In the genomic region with DNA sequence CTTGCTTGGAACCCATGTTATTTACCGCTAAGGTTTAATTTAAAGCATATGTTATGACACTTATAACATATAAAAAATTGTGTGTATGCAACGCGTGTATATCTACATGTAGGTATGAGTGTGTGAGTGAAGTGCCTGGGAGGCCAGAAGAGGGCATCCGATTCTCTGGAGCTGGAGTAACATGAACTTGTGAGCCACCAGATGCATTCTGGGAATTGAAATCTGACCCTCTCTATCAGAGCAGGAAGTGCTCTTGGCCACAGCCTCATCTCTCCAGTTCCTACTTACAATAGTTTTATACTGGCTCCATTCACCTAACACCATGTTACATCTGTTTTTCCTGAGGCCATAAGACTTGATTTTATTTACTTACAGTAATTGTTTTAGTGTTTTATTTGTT, we compare ENCODE assay signal across 17 mouse cellular contexts.
"Had no signal": no experiment of that assay in that cellular context is flagged by ENCODE, and none has a peak within 500 bp of the region (broad histone marks: within the 10 kb centered on the region; RNA-seq: fewer than 3 reads in every experiment).

No protein-coding gene starts in this region.

- H3K27ac ChIP-seq: liver, embryonic 15.5 days; lung, embryonic 15.5 days; macrophage; midbrain, embryonic 13.5 days; midbrain, embryonic 15.5 days; neural tube, embryonic 12.5 days; stomach, embryonic 15.5 days; stomach, postnatal 0 days had no signal

- H3K36me3 ChIP-seq: liver, embryonic 15.5 days; lung, embryonic 15.5 days; midbrain, embryonic 13.5 days; midbrain, embryonic 15.5 days; neural tube, embryonic 12.5 days; stomach, embryonic 15.5 days had no signal

- ATAC-seq: liver, postnatal 0 days; lung, postnatal 0 days; midbrain, embryonic 13.5 days; midbrain, embryonic 15.5 days had no signal

- H3K9ac ChIP-seq: liver, embryonic 15.5 days; liver, postnatal 0 days; lung, embryonic 15.5 days; midbrain, embryonic 13.5 days; midbrain, embryonic 15.5 days; neural tube, embryonic 12.5 days; stomach, embryonic 15.5 days had no signal

- H3K27me3 ChIP-seq: liver, embryonic 15.5 days; lung, embryonic 15.5 days; midbrain, embryonic 13.5 days; midbrain, embryonic 15.5 days; neural tube, embryonic 12.5 days; stomach, embryonic 15.5 days had no signal

- DNase-seq: liver, postnatal 0 days; lung, postnatal 14 days; lung, postnatal 36 days; right cerebral cortex, postnatal 14 days; thymus, adult 2 months; thymus, postnatal 25 days; thymus, postnatal 4 days had no signal

- H3K4me3 ChIP-seq: liver, embryonic 15.5 days; lung, embryonic 15.5 days; midbrain, embryonic 13.5 days; midbrain, embryonic 15.5 days; neural tube, embryonic 12.5 days; stomach, embryonic 15.5 days had no signal

- H3K4me1 ChIP-seq: liver, embryonic 15.5 days; midbrain, embryonic 15.5 days had no signal

- H3K4me2 ChIP-seq: liver, embryonic 15.5 days; lung, embryonic 15.5 days; midbrain, embryonic 11.5 days; midbrain, embryonic 13.5 days; midbrain, embryonic 15.5 days; neural tube, embryonic 12.5 days; stomach, embryonic 15.5 days had no signal

- H3K9me3 ChIP-seq: liver, embryonic 15.5 days; lung, embryonic 15.5 days; midbrain, embryonic 13.5 days; midbrain, embryonic 15.5 days; neural tube, embryonic 12.5 days; stomach, embryonic 15.5 days had no signal
